Mouse (Mus musculus): ENCODE measurements around the gene Adnp. TPM values are rescaled to one million over a fixed set of nuclear protein-coding genes. Genes with fewer than 3 reads are reported as not detected.

Adnp gene
- polyA plus RNA-seq, 1 experiment = 9.5 TPM

- peaks cover 79% of the 10 kb centered on the region for H3K36me3 ChIP-seq (replicated peaks; ENCODE audit: low read length)
- H3K4me1 ChIP-seq = no peaks in the 10 kb centered on the region; the same call in 1 of the 2 replicates
- no peak overlapping the region for H3K4me3 ChIP-seq (replicated peaks)
- TF ChIP-seq FLI1 (IDR thresholded peaks at IDR 0.05; ENCODE audit: low read length) = no peak
- no peak for TF ChIP-seq GATA1 (IDR thresholded peaks at IDR 0.05; ENCODE audit: borderline replicate concordance, low read length)
- no peaks in the 10 kb centered on the region for H3K27me3 ChIP-seq (replicated peaks)
- no peaks in the 10 kb centered on the region for H3K9me3 ChIP-seq
These were observed 31.0 kb downstream of the Adnp start for GRCm38 (mm10) chr2:168175946-168176345.

- Histone ChIP-seq H3K36me3 (replicated peaks; ENCODE audit: low read length) (peaks cover 26% of the 10 kb centered on the region), H3K4me3 (replicated peaks) (peak overlapping the region; percentile 81), H3K4me1 (peaks cover 33% of the 10 kb centered on the region), H3K27me3 (replicated peaks) (peaks cover 13% of the 10 kb centered on the region), H3K9me3 (no peaks in the 10 kb centered on the region)
- TF ChIP-seq FLI1 (IDR thresholded peaks at IDR 0.05; ENCODE audit: low read length) (no peak), GATA1 (IDR thresholded peaks at IDR 0.05; ENCODE audit: borderline replicate concordance, low read length) (no peak)
These were observed 36.7 kb downstream of the Adnp start for GRCm38 (mm10) chr2:168170167-168170685.

- H3K36me3 ChIP-seq (replicated peaks; ENCODE audit: low read length) = peaks cover 22% of the 10 kb centered on the region
- peaks cover 18% of the 10 kb centered on the region for H3K27me3 ChIP-seq (replicated peaks)
- H3K4me3 ChIP-seq (replicated peaks) = peak overlapping the region; percentile 81
- H3K4me1 ChIP-seq = peaks cover 33% of the 10 kb centered on the region
- TF ChIP-seq GATA1 (IDR thresholded peaks at IDR 0.05; ENCODE audit: borderline replicate concordance, low read length) (no peak), FLI1 (IDR thresholded peaks at IDR 0.05; ENCODE audit: low read length) (no peak)
- no peaks in the 10 kb centered on the region for H3K9me3 ChIP-seq
These were observed 37.2 kb downstream of the Adnp start for GRCm38 (mm10) chr2:168169800-168170113.

- peaks cover 24% of the 10 kb centered on the region for H3K27me3 ChIP-seq (replicated peaks)
- H3K4me1 ChIP-seq = peaks cover 33% of the 10 kb centered on the region
- TF ChIP-seq GATA1 (IDR thresholded peaks at IDR 0.05; ENCODE audit: borderline replicate concordance, low read length) (no peak), FLI1 (IDR thresholded peaks at IDR 0.05; ENCODE audit: low read length) (no peak)
- H3K9me3 ChIP-seq = no peaks in the 10 kb centered on the region
- peak overlapping the region; percentile 81 for H3K4me3 ChIP-seq (replicated peaks)
- H3K36me3 ChIP-seq (replicated peaks; ENCODE audit: low read length) = peaks cover 18% of the 10 kb centered on the region
These were observed 37.8 kb downstream of the Adnp start for GRCm38 (mm10) chr2:168168892-168169799.

GRCm38 (mm10) chr2:168167781-168168180 is 39.1 kb downstream of the Adnp start:
- TF ChIP-seq FLI1 (IDR thresholded peaks at IDR 0.05; ENCODE audit: low read length) = no peak
- TF ChIP-seq GATA1 (IDR thresholded peaks at IDR 0.05; ENCODE audit: borderline replicate concordance, low read length) = no peak
- peak overlapping the region; percentile 38 for H3K4me3 ChIP-seq (replicated peaks)
- H3K4me1 ChIP-seq = peaks cover 33% of the 10 kb centered on the region
- no peaks in the 10 kb centered on the region for H3K9me3 ChIP-seq
- peaks cover 33% of the 10 kb centered on the region for H3K27me3 ChIP-seq (replicated peaks)
- H3K36me3 ChIP-seq (replicated peaks; ENCODE audit: low read length) = peaks cover 6% of the 10 kb centered on the region

GRCm38 (mm10) chr2:168166750-168167460 is 40.0 kb downstream of the Adnp start:
- Histone ChIP-seq H3K4me1 (peaks cover 41% of the 10 kb centered on the region), H3K4me3 (replicated peaks) (no peak overlapping the region), H3K9me3 (no peaks in the 10 kb centered on the region), H3K36me3 (replicated peaks; ENCODE audit: low read length) (no peaks in the 10 kb centered on the region), H3K27me3 (replicated peaks) (peaks cover 41% of the 10 kb centered on the region)
- TF ChIP-seq GATA1 (IDR thresholded peaks at IDR 0.05; ENCODE audit: borderline replicate concordance, low read length) (no peak), FLI1 (IDR thresholded peaks at IDR 0.05; ENCODE audit: low read length) (no peak)

GRCm38 (mm10) chr2:168161978-168162377 is 44.9 kb downstream of the Adnp start:
- Histone ChIP-seq H3K36me3 (replicated peaks; ENCODE audit: low read length) (no peaks in the 10 kb centered on the region), H3K9me3 (no peaks in the 10 kb centered on the region), H3K4me1 (peaks cover 48% of the 10 kb centered on the region), H3K4me3 (replicated peaks) (peak overlapping the region; percentile 35), H3K27me3 (replicated peaks) (peaks cover 78% of the 10 kb centered on the region)
- TF ChIP-seq FLI1 (IDR thresholded peaks at IDR 0.05; ENCODE audit: low read length) (no peak), GATA1 (IDR thresholded peaks at IDR 0.05; ENCODE audit: borderline replicate concordance, low read length) (no peak)

- peak overlapping the region; percentile 35 for H3K4me3 ChIP-seq (replicated peaks)
- H3K9me3 ChIP-seq = no peaks in the 10 kb centered on the region
- H3K27me3 ChIP-seq (replicated peaks) = peaks cover 77% of the 10 kb centered on the region
- H3K36me3 ChIP-seq (replicated peaks; ENCODE audit: low read length) = no peaks in the 10 kb centered on the region
- no peak for TF ChIP-seq FLI1 (IDR thresholded peaks at IDR 0.05; ENCODE audit: low read length)
- no peak for TF ChIP-seq GATA1 (IDR thresholded peaks at IDR 0.05; ENCODE audit: borderline replicate concordance, low read length)
- peaks cover 47% of the 10 kb centered on the region for H3K4me1 ChIP-seq
These were observed 45.4 kb downstream of the Adnp start for GRCm38 (mm10) chr2:168161514-168161971.

GRCm38 (mm10) chr2:168160370-168160930 is 46.5 kb downstream of the Adnp start:
- no peak overlapping the region for H3K4me3 ChIP-seq (replicated peaks)
- no peak for TF ChIP-seq FLI1 (IDR thresholded peaks at IDR 0.05; ENCODE audit: low read length)
- TF ChIP-seq GATA1 (IDR thresholded peaks at IDR 0.05; ENCODE audit: borderline replicate concordance, low read length) = no peak
- H3K27me3 ChIP-seq (replicated peaks) = peaks cover 76% of the 10 kb centered on the region
- peaks cover 50% of the 10 kb centered on the region for H3K4me1 ChIP-seq
- no peaks in the 10 kb centered on the region for H3K9me3 ChIP-seq
- H3K36me3 ChIP-seq (replicated peaks; ENCODE audit: low read length) = no peaks in the 10 kb centered on the region

Measured in megakaryocyte, embryonic 14.5 days (primary cell).